Mouse (Mus musculus) testis, adult 2 months (tissue): Measurements from ENCODE around the gene Uqcrq. TPM values are rescaled to one million over a fixed set of nuclear protein-coding genes. Genes with fewer than 3 reads are reported as not detected.

Experiments used
- H3K27ac ChIP-seq: fragments of 200-500 bp; 2 replicates; pipeline ENCODE4 v1.5.1; 2012; ENCODE audit warnings: low read depth, low read length; ENCODE audit not compliant: control insufficient read depth, insufficient read depth
- H3K27me3 ChIP-seq: fragments of 200-500 bp; 2 replicates; pipeline ENCODE4 v1.6.1; 2012; ENCODE audit warnings: mild to moderate bottlenecking, low read length, moderate library complexity; ENCODE audit not compliant: control insufficient read depth, insufficient read depth
- H3K36me3 ChIP-seq: fragments of 200-500 bp; 2 replicates; pipeline ENCODE4 v1.6.1; 2012; ENCODE audit warnings: mild to moderate bottlenecking, low read length; ENCODE audit not compliant: control insufficient read depth, insufficient read depth
- H3K4me1 ChIP-seq: fragments of 200-500 bp; 2 replicates; pipeline ENCODE4 v1.6.1; 2012; ENCODE audit warnings: low read length; ENCODE audit not compliant: control insufficient read depth, insufficient read depth
- H3K4me3 ChIP-seq: fragments of 200-500 bp; 2 replicates; pipeline ENCODE4 v1.5.1; 2012; ENCODE audit warnings: low read depth, mild to moderate bottlenecking, low read length, moderate library complexity, mixed read lengths; ENCODE audit not compliant: control insufficient read depth
- CTCF ChIP-seq: fragments of 200-500 bp; IDR thresholded peaks from 2 replicates; pipeline ENCODE4 v1.5.1; 2012; ENCODE audit warnings: low read depth, mild to moderate bottlenecking, inconsistent platforms, low read length, moderate library complexity; ENCODE audit not compliant: control insufficient read depth, insufficient read depth, insufficient replicate concordance
- POLR2A ChIP-seq: fragments of 200-500 bp; IDR thresholded peaks from 2 replicates; pipeline ENCODE4 v1.6.1; 2012; ENCODE audit warnings: low read depth, mild to moderate bottlenecking, inconsistent platforms, low read length, moderate library complexity; ENCODE audit not compliant: control insufficient read depth
- polyA plus RNA-seq: library from polyadenylated mRNA; depleted of rRNA; stranded (reverse); fragments of >200 nt; gene quantifications from 2 replicates; pipeline ENCODE4 v1.2.3, GENCODE M21; 2012

Gene Uqcrq
- polyA plus RNA-seq, 1 experiment: 969 TPM

- Histone ChIP-seq H3K36me3 (no peaks in the 10 kb centered on the region), H3K4me3 (no peak overlapping the region), H3K27me3 (no peaks in the 10 kb centered on the region), H3K27ac (no peak overlapping the region), H3K4me1 (no peaks in the 10 kb centered on the region)
- TF ChIP-seq CTCF: no peak
- no peak for TF ChIP-seq POLR2A
Measured at GRCm38 (mm10) chr11:53448529-53448928, 17.9 kb upstream of the Uqcrq start.

- Histone ChIP-seq H3K36me3 (no peaks in the 10 kb centered on the region), H3K4me3 (no peak overlapping the region), H3K27ac (no peak overlapping the region), H3K4me1 (no peaks in the 10 kb centered on the region), H3K27me3 (no peaks in the 10 kb centered on the region)
- TF ChIP-seq POLR2A (no peak), CTCF (no peak)
Measured at GRCm38 (mm10) chr11:53447996-53448395, 17.4 kb upstream of the Uqcrq start.

DNA sequence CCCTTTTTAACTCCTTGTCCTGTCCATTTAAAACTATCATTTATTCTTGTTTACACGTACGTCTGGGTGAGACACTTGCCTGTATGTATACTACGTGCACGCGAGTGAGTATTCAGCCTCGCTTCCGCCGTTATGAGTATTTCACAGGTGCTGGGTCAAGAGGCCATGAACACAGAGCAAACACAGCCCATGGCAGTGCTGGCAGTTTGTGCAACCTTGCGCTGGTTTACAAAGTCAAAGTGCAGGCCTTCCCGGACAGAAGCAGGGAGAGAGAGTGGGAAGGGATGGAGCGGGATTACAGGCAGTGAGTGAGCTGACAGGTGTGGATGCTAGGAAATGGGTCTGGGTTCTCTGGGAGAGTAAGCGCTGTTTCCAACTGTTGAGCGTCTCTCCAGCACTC is 15.6 kb upstream of the Uqcrq start:
- no peak for TF ChIP-seq CTCF
- no peak for TF ChIP-seq POLR2A
- Histone ChIP-seq H3K36me3 (no peaks in the 10 kb centered on the region), H3K27me3 (no peaks in the 10 kb centered on the region)

DNA sequence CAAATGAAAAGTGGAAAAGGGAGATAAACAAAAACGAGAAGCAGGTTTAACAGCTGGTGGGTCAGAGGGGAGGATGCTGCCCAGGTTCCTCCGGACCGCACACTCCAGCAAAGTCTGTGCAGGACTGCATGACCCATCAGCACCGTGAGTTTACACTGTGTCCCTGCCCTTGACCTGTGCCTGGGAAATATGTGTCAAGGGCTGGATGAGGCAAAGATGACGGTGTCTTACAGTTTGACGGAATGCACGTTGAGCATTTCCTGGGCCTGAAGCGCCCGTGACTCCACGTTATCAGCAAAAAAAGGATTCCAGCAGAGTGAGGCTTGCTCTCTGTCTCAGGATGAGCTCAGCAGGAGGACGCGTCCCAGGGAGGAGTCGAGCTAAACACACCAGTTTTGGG is 14.9 kb upstream of the Uqcrq start:
- Histone ChIP-seq H3K27me3 (no peaks in the 10 kb centered on the region), H3K4me3 (no peak overlapping the region), H3K4me1 (no peaks in the 10 kb centered on the region), H3K36me3 (no peaks in the 10 kb centered on the region), H3K27ac (no peak overlapping the region; the same call in 1 of the 2 replicates)
- TF ChIP-seq POLR2A (no peak), CTCF (no peak)

More for the DNA sequence above, 15.6 kb upstream of the Uqcrq start:
- Histone ChIP-seq H3K27ac (peak overlapping the region; percentile 39; the same call in 1 of the 2 replicates), H3K4me1 (no peaks in the 10 kb centered on the region), H3K4me3 (no peak overlapping the region)

GRCm38 (mm10) chr11:53443861-53444260 is 13.2 kb upstream of the Uqcrq start:
- H3K4me3 ChIP-seq: no peak overlapping the region
- no peaks in the 10 kb centered on the region for H3K27me3 ChIP-seq
- H3K36me3 ChIP-seq: no peaks in the 10 kb centered on the region
- no peak overlapping the region for H3K27ac ChIP-seq
- no peaks in the 10 kb centered on the region for H3K4me1 ChIP-seq
- TF ChIP-seq POLR2A: no peak
- TF ChIP-seq CTCF: peak; percentile 17; the same call in 1 of the 2 replicates

- H3K36me3 ChIP-seq: no peaks in the 10 kb centered on the region
- H3K4me3 ChIP-seq: no peak overlapping the region
- no peak overlapping the region for H3K27ac ChIP-seq
- no peaks in the 10 kb centered on the region for H3K27me3 ChIP-seq
- TF ChIP-seq POLR2A (peak; percentile 41; the same call in 1 of the 2 replicates), CTCF (no peak)
- H3K4me1 ChIP-seq: no peaks in the 10 kb centered on the region
Measured at GRCm38 (mm10) chr11:53441921-53442320, 11.3 kb upstream of the Uqcrq start.

DNA sequence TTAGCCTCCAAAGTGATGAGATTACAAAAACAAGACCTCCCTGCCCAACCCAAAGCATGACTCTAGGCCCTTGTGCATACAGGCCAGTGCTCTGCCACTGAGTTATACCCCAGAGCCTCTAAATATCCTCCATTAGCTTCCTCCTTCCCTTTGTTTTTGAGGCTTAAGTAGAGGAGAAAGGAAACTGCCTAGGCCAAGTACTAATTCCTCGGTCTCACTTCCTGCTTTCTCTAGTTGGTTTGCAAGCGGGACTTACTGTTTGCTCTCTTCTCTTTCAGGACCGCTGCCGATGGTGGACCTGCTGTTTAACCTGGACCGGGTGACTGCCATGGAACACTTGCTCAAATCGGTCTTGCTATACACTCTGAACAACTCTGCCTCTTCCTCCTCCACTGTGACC is 5.7 kb upstream of the Uqcrq start:
- H3K27ac ChIP-seq: no peak overlapping the region
- TF ChIP-seq CTCF (no peak), POLR2A (no peak)
- H3K36me3 ChIP-seq: no peaks in the 10 kb centered on the region
- H3K27me3 ChIP-seq: no peaks in the 10 kb centered on the region
- peaks cover 2% of the 10 kb centered on the region for H3K4me1 ChIP-seq
- H3K4me3 ChIP-seq: no peak overlapping the region

DNA sequence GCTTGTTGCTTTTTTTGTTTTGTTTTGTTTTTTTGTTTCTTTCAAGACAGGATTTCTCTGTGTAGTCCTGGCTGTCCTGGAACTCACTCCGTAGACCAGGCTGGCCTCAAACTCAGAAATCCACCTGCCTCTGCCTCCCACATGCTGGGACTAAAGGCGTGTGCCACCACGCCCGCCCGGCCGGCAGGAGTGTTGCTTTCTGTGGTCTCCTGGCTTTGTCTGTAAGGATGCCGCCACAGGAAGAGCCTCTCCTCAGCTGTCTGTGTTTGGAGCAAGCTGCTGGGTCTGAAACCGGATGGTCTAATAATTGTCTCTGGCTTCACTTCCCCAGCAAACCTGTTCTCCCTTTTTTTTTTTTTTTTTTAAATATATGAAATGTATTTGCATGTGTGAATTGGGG is 4.9 kb upstream of the Uqcrq start:
- Histone ChIP-seq H3K4me3 (no peak overlapping the region), H3K36me3 (no peaks in the 10 kb centered on the region), H3K4me1 (peaks cover 3% of the 10 kb centered on the region), H3K27me3 (no peaks in the 10 kb centered on the region), H3K27ac (no peak overlapping the region)
- TF ChIP-seq CTCF: no peak
